Mouse (Mus musculus): Measurements from ENCODE around the gene Lexm. TPM values are rescaled to one million over a fixed set of nuclear protein-coding genes. Genes with fewer than 3 reads are reported as not detected.

Lexm gene
- polyA plus RNA-seq, 1 experiment from 2014 or later: not detected

DNA sequence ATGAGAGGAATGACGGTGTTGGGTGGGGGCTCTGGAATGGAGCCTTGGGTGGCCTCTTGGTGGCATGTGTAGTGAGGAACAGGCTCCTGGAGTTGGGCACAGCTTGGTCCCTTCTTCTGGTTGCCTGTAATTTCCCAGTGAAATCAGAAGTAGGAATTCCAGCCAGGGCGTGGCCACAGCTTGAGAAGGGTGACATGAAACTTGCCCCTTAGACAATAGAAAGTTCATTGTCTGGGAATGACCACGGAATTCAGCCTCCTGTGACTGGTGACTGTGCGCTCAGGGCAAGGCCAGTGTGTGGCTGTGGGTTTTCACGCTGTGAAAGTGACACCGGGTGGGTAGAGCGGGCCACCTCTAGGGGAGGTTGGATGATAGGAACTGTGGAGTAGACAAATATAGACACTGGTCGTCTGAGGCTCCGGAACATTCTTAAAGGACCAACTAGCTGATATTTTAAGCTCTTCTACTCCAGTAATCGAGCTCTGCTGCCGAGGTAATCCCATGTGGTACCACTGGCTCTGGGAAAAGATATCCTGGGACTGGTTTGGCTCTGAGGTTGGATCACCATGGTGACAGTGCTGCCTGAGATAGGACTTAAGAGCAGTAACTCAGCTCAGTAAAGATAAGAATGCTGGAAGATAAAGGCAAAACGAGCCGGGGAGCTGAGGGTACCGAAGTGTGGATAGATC is 35.7 kb downstream of the Lexm start:
- no peak for ATAC-seq (ENCODE audit: low FRiP score)
- Histone ChIP-seq H3K9me3 (replicated peaks) (no peaks in the 10 kb centered on the region), H3K36me3 (peaks cover 89% of the 10 kb centered on the region), H3K4me3 (replicated peaks) (no peak overlapping the region), H3K4me1 (no peaks in the 10 kb centered on the region), H3K9ac (replicated peaks) (no peak overlapping the region), H3K27ac (replicated peaks) (no peak overlapping the region), H3K4me2 (no peak overlapping the region), H3K27me3 (replicated peaks) (no peaks in the 10 kb centered on the region)
- 85% methylated on average over 14 of the region's 14 CpGs for WGBS

DNA sequence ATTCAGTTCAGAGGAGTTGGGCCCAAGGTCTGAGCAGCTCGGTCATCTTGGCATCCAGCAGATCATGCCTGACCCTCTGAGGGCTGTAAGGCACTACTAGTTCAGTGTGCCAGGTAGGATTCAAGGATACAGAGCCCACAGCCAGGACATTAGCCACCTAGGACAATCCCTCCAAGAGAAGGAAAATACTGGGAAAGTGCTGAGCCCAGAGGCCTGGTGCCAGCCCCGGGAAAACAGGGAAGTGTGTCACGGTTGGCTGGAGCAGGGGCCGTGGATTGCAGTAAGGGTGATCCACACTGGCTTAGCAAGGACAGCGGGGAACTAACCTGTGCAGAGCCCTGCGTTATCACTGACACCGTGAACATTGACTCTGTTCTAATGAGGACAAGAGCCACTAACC is 39.5 kb downstream of the Lexm start:
- H3K9ac ChIP-seq (replicated peaks): no peak overlapping the region
- H3K9me3 ChIP-seq (replicated peaks): no peaks in the 10 kb centered on the region
- peaks cover 89% of the 10 kb centered on the region for H3K36me3 ChIP-seq
- no peak overlapping the region for H3K4me2 ChIP-seq
- ATAC-seq (ENCODE audit: low FRiP score): no peak
- no peaks in the 10 kb centered on the region for H3K4me1 ChIP-seq
- no peak overlapping the region for H3K4me3 ChIP-seq (replicated peaks)
- H3K27me3 ChIP-seq (replicated peaks): no peaks in the 10 kb centered on the region
- 80% methylated on average over 7 of the region's 7 CpGs for WGBS
- H3K27ac ChIP-seq (replicated peaks): no peak overlapping the region

DNA sequence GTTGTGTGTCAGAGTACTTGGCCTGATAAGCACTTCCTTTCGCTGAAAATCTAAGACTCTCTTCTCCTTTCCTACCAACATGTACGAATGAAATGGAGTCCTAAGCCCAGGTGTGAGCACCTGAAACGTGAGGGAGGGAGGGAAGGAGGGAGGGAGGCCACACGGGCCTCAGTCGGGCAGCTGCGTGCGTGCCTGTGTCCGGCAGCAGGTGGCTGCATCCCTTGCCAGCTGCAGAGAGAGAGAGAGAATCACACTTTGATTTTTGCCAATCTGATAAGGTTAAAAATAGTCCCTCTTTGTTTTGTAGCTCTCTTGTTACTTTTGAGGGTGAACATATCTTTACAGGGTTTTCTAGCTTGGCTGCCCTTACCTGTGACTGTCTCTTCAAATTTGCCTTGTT is 42.0 kb downstream of the Lexm start:
- Histone ChIP-seq H3K27me3 (replicated peaks) (no peaks in the 10 kb centered on the region), H3K4me1 (no peaks in the 10 kb centered on the region), H3K9me3 (replicated peaks) (no peaks in the 10 kb centered on the region), H3K9ac (replicated peaks) (no peak overlapping the region), H3K4me2 (no peak overlapping the region), H3K27ac (replicated peaks) (no peak overlapping the region), H3K36me3 (peaks cover 83% of the 10 kb centered on the region), H3K4me3 (replicated peaks) (no peak overlapping the region)
- 93% methylated on average over 8 of the region's 8 CpGs for WGBS
- ATAC-seq (ENCODE audit: low FRiP score): no peak

DNA sequence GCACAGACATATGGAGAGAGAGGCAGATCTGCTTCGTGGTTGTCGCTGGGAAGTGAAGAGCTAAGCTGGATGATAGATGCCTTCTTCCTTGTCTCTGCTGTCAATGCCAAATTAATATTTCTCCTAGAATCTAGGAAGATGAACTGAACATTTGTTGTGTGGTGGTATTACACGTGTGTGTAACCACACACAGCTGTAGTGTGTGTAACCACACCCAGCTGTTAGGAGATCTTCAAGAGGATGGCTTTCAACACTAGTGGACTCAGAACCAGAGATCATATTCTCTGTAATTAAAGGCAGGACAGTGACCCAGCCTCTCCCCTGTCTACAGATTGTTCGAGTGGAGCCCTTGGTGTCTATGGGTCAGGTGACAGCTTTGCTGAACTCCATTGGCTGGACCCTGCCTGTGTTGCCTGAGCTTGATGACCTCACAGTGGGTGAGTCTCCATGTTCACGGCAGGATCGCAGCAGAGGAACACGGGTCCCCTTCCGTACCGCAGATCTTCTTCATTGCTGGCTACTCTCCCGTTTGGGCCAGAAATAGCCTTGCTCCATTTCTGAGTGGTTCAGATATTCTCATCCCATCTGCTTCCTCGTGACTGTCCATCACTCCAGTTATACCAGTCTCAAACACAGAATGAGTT is 45.8 kb downstream of the Lexm start:
- Histone ChIP-seq H3K4me3 (replicated peaks) (no peak overlapping the region), H3K9ac (replicated peaks) (no peak overlapping the region), H3K36me3 (peaks cover 76% of the 10 kb centered on the region), H3K9me3 (replicated peaks) (no peaks in the 10 kb centered on the region), H3K27me3 (replicated peaks) (no peaks in the 10 kb centered on the region), H3K4me2 (no peak overlapping the region), H3K4me1 (no peaks in the 10 kb centered on the region; the same call in 1 of the 2 replicates), H3K27ac (replicated peaks) (no peak overlapping the region)
- WGBS: 88% methylated on average over 11 of the region's 11 CpGs
- ATAC-seq (ENCODE audit: low FRiP score): no peak

DNA sequence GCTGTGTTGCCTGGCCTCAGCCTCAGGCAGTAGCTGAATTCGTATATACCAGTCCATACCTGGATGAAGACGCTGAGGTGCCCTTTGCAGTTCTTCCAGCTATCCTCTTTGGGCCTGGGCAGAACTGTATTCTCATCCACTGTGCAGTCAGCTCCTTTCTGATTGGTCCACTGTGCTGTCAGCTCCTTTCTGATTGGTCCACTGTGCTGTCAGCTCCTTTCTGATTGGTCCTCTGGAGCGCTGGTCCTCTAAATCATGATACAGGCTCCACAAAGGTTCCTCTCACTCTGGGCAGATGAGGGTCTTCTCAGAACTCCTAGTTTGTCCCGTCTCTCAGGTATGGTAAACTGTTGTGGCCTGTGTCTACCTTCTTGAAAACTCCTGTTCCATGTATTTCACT is 47.4 kb downstream of the Lexm start:
- no peak overlapping the region for H3K4me3 ChIP-seq (replicated peaks)
- peaks cover 74% of the 10 kb centered on the region for H3K36me3 ChIP-seq
- H3K9ac ChIP-seq (replicated peaks): no peak overlapping the region
- no peaks in the 10 kb centered on the region for H3K9me3 ChIP-seq (replicated peaks)
- H3K27ac ChIP-seq (replicated peaks): no peak overlapping the region
- no peaks in the 10 kb centered on the region for H3K27me3 ChIP-seq (replicated peaks)
- 92% methylated on average over 4 of the region's 4 CpGs for WGBS
- no peak overlapping the region for H3K4me2 ChIP-seq
- peaks cover 2% of the 10 kb centered on the region; the same call in 1 of the 2 replicates for H3K4me1 ChIP-seq
- ATAC-seq (ENCODE audit: low FRiP score): no peak

DNA sequence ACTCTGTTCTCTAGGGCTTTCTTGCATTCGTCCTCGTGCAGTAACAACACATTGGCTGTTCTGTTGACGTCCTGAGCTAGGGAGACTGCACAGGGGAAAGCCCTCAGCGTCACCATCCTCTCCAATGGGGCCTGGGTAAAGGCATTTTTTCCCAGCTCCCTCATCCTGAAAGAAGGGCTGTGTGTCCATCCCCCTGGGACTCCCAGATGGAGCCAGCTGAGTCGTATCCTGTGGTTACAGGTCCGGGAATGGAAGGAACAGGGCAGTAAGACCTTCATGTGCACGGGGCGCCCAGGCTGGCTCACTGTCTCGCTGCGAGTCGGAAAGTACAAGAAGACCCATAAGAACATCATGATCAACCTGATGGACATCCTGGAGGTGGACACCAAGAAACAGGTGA is 52.9 kb downstream of the Lexm start:
- Histone ChIP-seq H3K27ac (replicated peaks) (no peak overlapping the region), H3K36me3 (peaks cover 39% of the 10 kb centered on the region), H3K4me3 (replicated peaks) (peak overlapping the region; percentile 97; the same call in 1 of the 2 replicates), H3K4me1 (peaks cover 43% of the 10 kb centered on the region), H3K9ac (replicated peaks) (no peak overlapping the region), H3K4me2 (peak overlapping the region; percentile 87), H3K9me3 (replicated peaks) (no peaks in the 10 kb centered on the region), H3K27me3 (replicated peaks) (no peaks in the 10 kb centered on the region)
- 79% methylated on average over 11 of the region's 11 CpGs for WGBS
- ATAC-seq (ENCODE audit: low FRiP score): no peak

DNA sequence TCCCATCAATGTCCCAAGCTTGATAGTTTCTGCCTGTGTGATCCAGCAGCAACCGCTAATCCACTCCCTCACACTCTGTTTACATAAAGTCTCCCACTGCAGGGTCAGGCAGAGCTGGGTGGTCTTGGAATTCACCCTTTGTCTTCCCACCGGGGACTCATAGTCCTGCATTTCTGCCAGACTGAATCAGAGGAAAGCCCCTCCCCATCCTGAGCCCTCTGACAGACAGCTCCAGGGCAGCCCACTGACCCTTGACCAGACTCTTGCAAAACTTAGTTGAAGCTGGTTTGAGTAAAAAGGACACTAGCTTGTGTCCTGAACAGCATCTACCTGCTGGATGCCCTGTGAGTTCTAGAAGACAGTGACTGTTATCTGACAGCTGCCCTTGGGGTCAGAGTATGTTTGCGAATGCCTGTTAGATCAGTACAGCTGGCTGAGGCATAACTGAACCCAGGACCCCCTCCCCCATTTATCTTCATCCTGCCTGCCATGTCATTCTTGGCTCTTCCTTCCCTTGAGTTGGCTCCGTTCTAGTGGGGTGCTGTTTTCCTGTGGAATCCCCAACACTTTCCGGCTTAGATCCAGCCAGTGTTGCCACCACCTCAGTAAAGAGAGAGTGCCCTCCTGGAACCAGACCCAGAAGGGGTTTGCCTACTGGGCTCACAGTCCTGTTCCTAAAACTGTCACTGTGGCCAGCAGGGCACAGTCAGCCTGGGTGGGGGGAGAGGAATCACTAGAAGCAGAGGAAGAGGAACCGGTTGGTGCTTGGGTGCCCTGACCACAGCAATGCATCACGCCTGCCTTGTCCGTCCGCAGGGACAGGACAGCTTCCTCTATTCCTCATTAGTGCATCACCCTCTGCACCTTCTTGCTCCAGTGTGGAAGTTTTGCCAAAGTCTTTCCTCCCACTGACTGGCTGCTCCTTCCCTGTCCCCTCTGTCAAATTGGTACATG is 53.9 kb downstream of the Lexm start:
- H3K9me3 ChIP-seq (replicated peaks): no peaks in the 10 kb centered on the region
- H3K4me1 ChIP-seq: peaks cover 43% of the 10 kb centered on the region
- WGBS: 57% methylated on average over 9 of the region's 9 CpGs
- no peak for ATAC-seq (ENCODE audit: low FRiP score)
- H3K27me3 ChIP-seq (replicated peaks): no peaks in the 10 kb centered on the region
- H3K4me3 ChIP-seq (replicated peaks): peak overlapping the region; percentile 97
- H3K27ac ChIP-seq (replicated peaks): no peak overlapping the region
- peaks cover 37% of the 10 kb centered on the region for H3K36me3 ChIP-seq
- H3K9ac ChIP-seq (replicated peaks): peak overlapping the region; percentile 84
- H3K4me2 ChIP-seq: peak overlapping the region; percentile 87

DNA sequence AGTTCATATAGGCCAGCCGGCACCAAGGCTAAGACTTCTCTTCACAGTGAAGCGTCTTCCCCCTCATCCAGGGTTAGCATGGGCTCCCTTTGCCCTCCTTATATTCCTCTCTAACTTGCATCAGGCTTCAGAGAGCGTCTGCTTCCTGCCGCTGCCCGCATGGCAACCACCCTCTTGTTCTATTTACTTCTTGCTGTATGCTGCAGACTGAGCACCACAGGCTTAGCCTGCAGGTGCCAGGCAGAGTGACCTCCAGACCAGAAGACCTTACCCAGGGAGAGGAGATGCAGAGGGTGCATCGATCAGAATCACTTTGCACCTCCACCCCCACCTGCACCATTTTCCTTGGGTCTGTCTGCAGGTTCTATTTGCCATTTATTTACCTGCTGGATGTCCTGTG is 55.0 kb downstream of the Lexm start:
- WGBS: 10% methylated on average over 6 of the region's 6 CpGs
- no peaks in the 10 kb centered on the region for H3K9me3 ChIP-seq (replicated peaks)
- peak overlapping the region; percentile 84 for H3K9ac ChIP-seq (replicated peaks)
- H3K4me3 ChIP-seq (replicated peaks): peak overlapping the region; percentile 97
- H3K27me3 ChIP-seq (replicated peaks): no peaks in the 10 kb centered on the region
- H3K4me2 ChIP-seq: peak overlapping the region; percentile 87
- H3K27ac ChIP-seq (replicated peaks): no peak overlapping the region
- peaks cover 43% of the 10 kb centered on the region for H3K4me1 ChIP-seq
- peaks cover 26% of the 10 kb centered on the region for H3K36me3 ChIP-seq
- no peak for ATAC-seq (ENCODE audit: low FRiP score)

DNA sequence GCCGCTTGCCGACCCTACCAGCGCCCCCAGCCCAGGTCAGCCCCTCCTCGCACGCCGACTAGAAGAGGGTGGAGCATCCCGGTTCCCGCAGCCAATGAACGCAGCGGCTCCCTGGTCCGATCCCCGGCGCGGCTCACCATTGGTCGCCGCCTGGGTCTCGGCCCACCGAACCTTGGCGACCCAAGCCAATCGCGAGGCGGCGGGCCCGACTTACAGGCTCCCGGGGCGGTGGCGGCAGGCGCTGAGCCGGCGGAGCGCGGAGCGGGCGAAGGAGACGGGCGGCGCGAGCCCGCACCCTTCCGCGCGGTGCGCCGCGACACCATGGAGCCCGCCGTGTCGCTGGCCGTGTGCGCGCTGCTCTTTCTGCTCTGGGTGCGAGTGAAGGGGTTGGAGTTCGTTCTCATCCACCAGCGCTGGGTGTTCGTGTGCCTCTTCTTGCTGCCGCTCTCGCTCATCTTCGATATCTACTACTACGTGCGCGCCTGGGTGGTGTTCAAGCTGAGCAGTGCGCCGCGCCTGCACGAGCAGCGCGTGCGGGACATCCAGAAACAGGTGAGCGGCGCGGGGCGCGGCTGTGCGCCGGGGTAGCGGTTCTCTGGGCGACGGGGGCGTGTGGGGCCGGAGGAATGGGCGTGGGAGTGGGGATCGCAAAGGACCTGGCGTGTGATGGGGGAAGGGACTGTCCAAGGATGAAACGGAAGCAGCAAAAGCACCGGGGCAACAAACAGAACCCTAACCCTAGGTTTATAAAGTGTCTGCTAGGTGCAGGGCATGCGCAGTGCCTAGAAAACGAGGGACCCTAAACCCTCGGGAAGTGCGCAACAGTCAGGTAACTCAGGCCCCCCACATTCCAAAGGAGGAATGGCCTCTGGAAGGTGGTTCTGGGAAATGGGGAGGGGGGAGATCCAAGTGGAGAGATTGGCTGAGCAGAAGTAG is 55.9 kb downstream of the Lexm start, which contains the start of gene Dhcr24:
Dhcr24 (plus strand) TSS at position 193 of the 936 bp plus-strand sequence.
- Histone ChIP-seq H3K4me2 (peak within 1 kb of the TSS; percentile 87), H3K9ac (replicated peaks) (peak within 1 kb of the TSS; percentile 84), H3K4me3 (replicated peaks) (peak within 1 kb of the TSS; percentile 97), H3K9me3 (replicated peaks) (no peaks in the 10 kb centered on the region), H3K27me3 (replicated peaks) (no peaks in the 10 kb centered on the region), H3K36me3 (peaks cover 19% of the 10 kb centered on the region), H3K4me1 (peaks cover 43% of the 10 kb centered on the region), H3K27ac (replicated peaks) (peak within 1 kb of the TSS; percentile 94)
- ATAC-seq (ENCODE audit: low FRiP score): peak; percentile 98
- WGBS: under 1% methylated on average over 89 of the region's 89 CpGs

DNA sequence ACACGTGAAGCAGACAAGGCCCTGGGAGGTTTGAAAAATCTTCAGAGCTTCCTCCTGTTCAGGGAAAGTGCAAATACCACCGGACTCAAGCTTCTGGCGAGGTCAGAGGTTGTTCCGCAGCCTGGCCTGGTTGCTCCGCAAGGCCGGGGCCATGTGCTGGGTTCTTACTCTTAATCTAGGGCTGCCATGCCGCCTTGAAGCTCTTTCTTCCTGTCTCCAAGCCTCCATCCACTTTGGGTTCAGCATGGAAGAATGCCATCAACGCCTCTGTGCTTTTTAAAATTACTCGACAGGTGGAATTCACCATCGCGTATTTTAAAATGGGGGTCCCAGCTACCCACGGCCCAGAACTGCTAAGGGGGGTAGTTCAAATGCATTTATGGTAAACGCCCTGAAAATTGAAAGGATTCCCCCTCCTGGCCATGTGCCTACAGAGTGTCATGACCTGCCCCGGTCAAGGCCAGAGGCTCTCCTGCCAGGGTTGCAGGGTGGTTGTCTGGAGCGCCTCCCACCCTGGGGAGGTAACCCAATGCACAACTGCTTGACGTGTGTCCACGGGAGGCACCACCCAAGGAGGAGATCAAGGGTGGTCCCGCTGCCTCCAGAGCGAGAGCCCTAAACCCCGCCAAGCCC is 56.7 kb downstream of the Lexm start:
- WGBS: under 1% methylated on average over 20 of the region's 20 CpGs
- Histone ChIP-seq H3K9ac (replicated peaks) (peak overlapping the region; percentile 51), H3K36me3 (peaks cover 12% of the 10 kb centered on the region; the same call in 1 of the 2 replicates), H3K4me2 (peak overlapping the region; percentile 87), H3K27me3 (replicated peaks) (no peaks in the 10 kb centered on the region), H3K4me1 (peaks cover 43% of the 10 kb centered on the region), H3K9me3 (replicated peaks) (no peaks in the 10 kb centered on the region), H3K27ac (replicated peaks) (peak overlapping the region; percentile 88), H3K4me3 (replicated peaks) (peak overlapping the region; percentile 97)
- peak; percentile 5 for ATAC-seq (ENCODE audit: low FRiP score)

Data from neural tube, embryonic 15.5 days (tissue).